Mouse (Mus musculus) MEL (cell line): Measurements from ENCODE around the gene Agpat1. TPM values are rescaled to one million over a fixed set of nuclear protein-coding genes. Genes with fewer than 3 reads are reported as not detected.

Source experiments
- DNase-seq: peaks from one replicate; pipeline ENCODE4 v3.0.0; 2011; ENCODE audit warnings: low read depth, low spot score
- H3K27ac ChIP-seq: 2 replicates; pipeline ENCODE4 v1.5.1; 2012; ENCODE audit warnings: low read depth, mild to moderate bottlenecking, control low read depth, low read length, moderate library complexity; ENCODE audit not compliant: control insufficient read depth
- H3K27me3 ChIP-seq, 2 experiments: fragments of 150-350 bp in 1 of 2; sonication (generic) in 1 of 2; 2 replicates each; pipeline ENCODE4 v1.6.1; 2012; ENCODE audit warnings: low read length in 2 of 2, mild to moderate bottlenecking in 2 of 2, improper control_type of control experiment in 1 of 2, moderate library complexity in 1 of 2; ENCODE audit not compliant: insufficient read depth in 2 of 2, control insufficient read depth in 1 of 2
- H3K36me3 ChIP-seq, 2 experiments: 2 replicates each; pipeline ENCODE4 v1.6.1; 2012 to 2014; ENCODE audit warnings: low read length in 2 of 2, improper control_type of control experiment in 1 of 2, inconsistent platforms in 1 of 2, mild to moderate bottlenecking in 1 of 2; ENCODE audit not compliant: insufficient read depth in 2 of 2, control insufficient read depth in 1 of 2
- H3K4me1 ChIP-seq, 2 experiments: fragments of 150-350 bp in 1 of 2; sonication (generic) in 1 of 2; 2 replicates each; pipeline ENCODE4 v1.6.1; 2012; ENCODE audit warnings: low read length in 2 of 2, improper control_type of control experiment in 1 of 2, mild to moderate bottlenecking in 1 of 2; ENCODE audit not compliant: insufficient read depth in 2 of 2, control insufficient read depth in 1 of 2
- H3K4me3 ChIP-seq, 2 experiments: fragments of 150-350 bp in 1 of 2; sonication (generic) in 1 of 2; 2 replicates each; pipeline ENCODE4 v1.5.1; 2012; ENCODE audit warnings: low read depth in 2 of 2, low read length in 2 of 2, mild to moderate bottlenecking in 2 of 2, moderate library complexity in 2 of 2, control low read depth in 1 of 2, improper control_type of control experiment in 1 of 2; ENCODE audit not compliant: control insufficient read depth in 1 of 2, insufficient read depth in 1 of 2
- H3K79me2 ChIP-seq: 2 replicates; pipeline ENCODE4 v1.6.1; 2012; ENCODE audit warnings: mild to moderate bottlenecking, low read length, moderate library complexity; ENCODE audit not compliant: control insufficient read depth, poor library complexity, insufficient read depth
- H3K9ac ChIP-seq: 2 replicates; pipeline ENCODE4 v1.6.1; 2012; ENCODE audit warnings: low read depth, mild to moderate bottlenecking, control low read depth, low read length, moderate library complexity; ENCODE audit not compliant: control insufficient read depth, poor library complexity, severe bottlenecking
- H3K9me3 ChIP-seq: fragments of 150-350 bp; sonication (generic); replicated peaks from 2 replicates; pipeline ENCODE4 v1.6.1; 2012; ENCODE audit warnings: mild to moderate bottlenecking, low read length, improper control_type of control experiment, moderate library complexity; ENCODE audit not compliant: insufficient read depth
- BHLHE40 ChIP-seq: IDR thresholded peaks from 2 replicates; pipeline ENCODE4 v1.6.1; 2012; ENCODE audit warnings: low read depth, mild to moderate bottlenecking, inconsistent platforms, low read length, improper control_type of control experiment, borderline replicate concordance
- CHD1 ChIP-seq: IDR thresholded peaks from 2 replicates; pipeline ENCODE4 v1.6.1; 2012; ENCODE audit warnings: low read depth, mild to moderate bottlenecking, inconsistent platforms, low read length, improper control_type of control experiment
- CHD2 ChIP-seq: IDR thresholded peaks from 2 replicates; pipeline ENCODE4 v1.6.1; 2011; ENCODE audit warnings: low read length, improper control_type of control experiment
- CTCF ChIP-seq, 3 experiments: IDR thresholded peaks in 2 of 3; conservative IDR thresholded peaks in 1 of 3; 2 replicates each; pipeline ENCODE4 v1.5.1; 2011 to 2012; ENCODE audit warnings: low read length in 3 of 3, low read depth in 2 of 3, mild to moderate bottlenecking in 2 of 3, improper control_type of control experiment in 1 of 3, inconsistent platforms in 1 of 3, mixed read lengths in 1 of 3, moderate library complexity in 1 of 3; ENCODE audit not compliant: control insufficient read depth in 1 of 3, insufficient read depth in 1 of 3, poor library complexity in 1 of 3, severe bottlenecking in 1 of 3
- ELF1 ChIP-seq: IDR thresholded peaks from 2 replicates; pipeline ENCODE4 v1.6.1; 2014; ENCODE audit warnings: low read depth, mild to moderate bottlenecking, inconsistent platforms, low read length, improper control_type of control experiment, moderate library complexity
- EP300 ChIP-seq, 2 experiments: IDR thresholded peaks; 2 replicates each; pipeline ENCODE4 v1.6.1; 2011; ENCODE audit warnings: improper control_type of control experiment in 2 of 2, low read length in 2 of 2, low read depth in 1 of 2, mild to moderate bottlenecking in 1 of 2
- ETS1 ChIP-seq: IDR thresholded peaks from 2 replicates; pipeline ENCODE4 v1.6.1; 2012; ENCODE audit warnings: low read depth, mild to moderate bottlenecking, inconsistent platforms, low read length, improper control_type of control experiment, moderate library complexity
- HCFC1 ChIP-seq: IDR thresholded peaks from 2 replicates; pipeline ENCODE4 v1.6.1; 2012; ENCODE audit warnings: low read depth, mild to moderate bottlenecking, inconsistent platforms, low read length, improper control_type of control experiment, moderate library complexity
- MAFK ChIP-seq: IDR thresholded peaks from 2 replicates; pipeline ENCODE4 v1.6.1; 2011; ENCODE audit warnings: low read depth, mild to moderate bottlenecking, low read length, improper control_type of control experiment, borderline replicate concordance
- MAZ ChIP-seq: IDR thresholded peaks from 2 replicates; pipeline ENCODE4 v1.6.1; 2012; ENCODE audit warnings: low read depth, mild to moderate bottlenecking, inconsistent platforms, low read length, improper control_type of control experiment
- MEF2A ChIP-seq: IDR thresholded peaks from 2 replicates; pipeline ENCODE4 v1.6.1; 2014; ENCODE audit warnings: low read depth, mild to moderate bottlenecking, inconsistent platforms, low read length, improper control_type of control experiment; ENCODE audit not compliant: poor library complexity, insufficient replicate concordance, severe bottlenecking; ENCODE audit errors: extremely low read depth
- MXI1 ChIP-seq: IDR thresholded peaks from 2 replicates; pipeline ENCODE4 v1.6.1; 2011; ENCODE audit warnings: mild to moderate bottlenecking, low read depth, low read length, improper control_type of control experiment
- MYB ChIP-seq: IDR thresholded peaks from 2 replicates; pipeline ENCODE4 v1.6.1; 2011; ENCODE audit warnings: mild to moderate bottlenecking, low read depth, low read length, improper control_type of control experiment
- MYC ChIP-seq: IDR thresholded peaks from 2 replicates; pipeline ENCODE4 v1.6.1; 2011; ENCODE audit warnings: low read depth, mild to moderate bottlenecking, low read length, improper control_type of control experiment, moderate library complexity
- NELFE ChIP-seq: IDR thresholded peaks from 2 replicates; pipeline ENCODE4 v1.6.1; 2011; ENCODE audit warnings: low read depth, low read length, improper control_type of control experiment
- NRF1 ChIP-seq: IDR thresholded peaks from 2 replicates; pipeline ENCODE4 v1.6.1; 2014; ENCODE audit warnings: low read depth, mild to moderate bottlenecking, inconsistent platforms, low read length, improper control_type of control experiment, moderate library complexity; ENCODE audit not compliant: poor library complexity, insufficient read depth, severe bottlenecking
- POLR2A ChIP-seq, 2 experiments: IDR thresholded peaks; 2 replicates each; pipeline ENCODE4 v1.6.1; 2011 to 2012; ENCODE audit warnings: low read length in 2 of 2, mild to moderate bottlenecking in 2 of 2, control low read depth in 1 of 2, improper control_type of control experiment in 1 of 2, low read depth in 1 of 2, moderate library complexity in 1 of 2; ENCODE audit not compliant: control insufficient read depth in 1 of 2, insufficient read depth in 1 of 2, poor library complexity in 1 of 2
- RAD21 ChIP-seq: IDR thresholded peaks from 2 replicates; pipeline ENCODE4 v1.6.1; 2011; ENCODE audit warnings: mild to moderate bottlenecking, low read depth, low read length, improper control_type of control experiment
- RCOR1 ChIP-seq: IDR thresholded peaks from 2 replicates; pipeline ENCODE4 v1.6.1; 2012; ENCODE audit warnings: low read depth, mild to moderate bottlenecking, inconsistent platforms, low read length, improper control_type of control experiment
- SMC3 ChIP-seq: IDR thresholded peaks from 2 replicates; pipeline ENCODE4 v1.6.1; 2011; ENCODE audit warnings: low read depth, low read length, improper control_type of control experiment
- TBP ChIP-seq: IDR thresholded peaks from 2 replicates; pipeline ENCODE4 v1.8.0; 2011; ENCODE audit warnings: low read depth, low read length, improper control_type of control experiment
- TCF12 ChIP-seq: IDR thresholded peaks from 2 replicates; pipeline ENCODE4 v1.6.1; 2014; ENCODE audit warnings: low read depth, mild to moderate bottlenecking, inconsistent platforms, low read length, improper control_type of control experiment, moderate library complexity
- UBTF ChIP-seq: IDR thresholded peaks from 2 replicates; pipeline ENCODE4 v1.6.1; 2012; ENCODE audit warnings: low read depth, mild to moderate bottlenecking, inconsistent platforms, low read length, improper control_type of control experiment, moderate library complexity, borderline replicate concordance; ENCODE audit not compliant: insufficient read depth
- USF1 ChIP-seq: IDR thresholded peaks from 2 replicates; pipeline ENCODE4 v1.6.1; 2014; ENCODE audit warnings: low read depth, mild to moderate bottlenecking, inconsistent platforms, low read length, improper control_type of control experiment, moderate library complexity
- ZC3H11A ChIP-seq: IDR thresholded peaks from 2 replicates; pipeline ENCODE4 v1.6.1; 2012; ENCODE audit warnings: low read depth, mild to moderate bottlenecking, inconsistent platforms, low read length, improper control_type of control experiment
- ZKSCAN1 ChIP-seq: IDR thresholded peaks from 2 replicates; pipeline ENCODE4 v1.6.1; 2012; ENCODE audit warnings: low read depth, mild to moderate bottlenecking, inconsistent platforms, low read length, improper control_type of control experiment, moderate library complexity
- ZMIZ1 ChIP-seq: IDR thresholded peaks from 2 replicates; pipeline ENCODE4 v1.6.1; 2012; ENCODE audit warnings: low read depth, mild to moderate bottlenecking, inconsistent platforms, low read length, improper control_type of control experiment, moderate library complexity
- ZNF384 ChIP-seq: IDR thresholded peaks from 2 replicates; pipeline ENCODE4 v1.6.1; 2012; ENCODE audit warnings: low read depth, mild to moderate bottlenecking, inconsistent platforms, low read length, improper control_type of control experiment
- polyA plus RNA-seq, 2 experiments: library from polyadenylated mRNA; stranded (reverse) in 1 of 2; unstranded in 1 of 2; fragments of >175 nt in 1 of 2; fragments of >200 nt in 1 of 2; gene quantifications; 2 replicates each; pipeline versions ENCODE4 v1.2.1 to v1.2.4; 2012; ENCODE audit warnings: low replicate concordance in 2 of 2, low read depth in 1 of 2; ENCODE audit not compliant: insufficient read length in 2 of 2, insufficient read depth in 1 of 2, missing spikeins in 1 of 2
- total RNA-seq: library from RNA; depleted of rRNA; stranded (reverse); fragments of 300-350 nt; gene quantifications from 2 replicates; pipeline ENCODE4 v1.2.3, GENCODE M21; 2012

Gene Agpat1
- total and polyA plus RNA-seq, 3 experiments = 85.2 to 153 TPM; not detected in 1

- peak overlapping the region; percentile 32 for H3K9ac ChIP-seq
- no peaks in the 10 kb centered on the region for H3K79me2 ChIP-seq
- TF ChIP-seq EP300 (IDR thresholded peaks at IDR 0.05; ENCODE audit: low read depth in 1 of 2, low read length in 2 of 2) = peak in 1 of 2 experiments; percentile 25; a peak in 1 of 4 replicates
- TF ChIP-seq POLR2A (IDR thresholded peaks at IDR 0.05; ENCODE audit: control insufficient read depth in 1 of 2, insufficient read depth in 1 of 2, low read depth in 1 of 2, low read length in 2 of 2, poor library complexity in 1 of 2) = peak in 1 of 2 experiments; percentile 39; a peak in 1 of 4 replicates
- TF ChIP-seq USF1 = no peak
- no peak for TF ChIP-seq UBTF
- no peak for TF ChIP-seq SMC3
- TF ChIP-seq CTCF (IDR thresholded peaks at IDR 0.05 in 2 of 3, conservative IDR thresholded peaks at IDR 0.05 in 1 of 3; ENCODE audit: control insufficient read depth in 1 of 3, insufficient read depth in 1 of 3, low read depth in 2 of 3, low read length in 3 of 3, poor library complexity in 1 of 3, severe bottlenecking in 1 of 3) = peak; percentile 3 to 12 (median 11); a peak in 1 of 6 replicates
- TF ChIP-seq, all 39 proteins: peak for 3
Measured at GRCm38 (mm10) chr17:34560438-34560837, 43.6 kb upstream of the Agpat1 start.

GRCm38 (mm10) chr17:34561200-34561599 is 42.9 kb upstream of the Agpat1 start:
- DNase-seq = peak; percentile 89
- peak overlapping the region; percentile 43 for H3K9ac ChIP-seq
- peaks cover 7 to 18% of the 10 kb centered on the region in 2 experiments for H3K4me1 ChIP-seq
- no peaks in the 10 kb centered on the region for H3K79me2 ChIP-seq
- H3K27ac ChIP-seq = peak overlapping the region; percentile 67
- peaks cover 0 to 4% of the 10 kb centered on the region in 2 experiments; a peak in 2 of 4 replicates for H3K27me3 ChIP-seq
- peak overlapping the region; percentile 34 to 36 for H3K4me3 ChIP-seq
- peaks cover 0 to 10% of the 10 kb centered on the region in 2 experiments; a peak in 2 of 4 replicates for H3K36me3 ChIP-seq
- H3K9me3 ChIP-seq = no peaks in the 10 kb centered on the region
- TF ChIP-seq TBP = peak; percentile 41; the same call in 1 of the 2 replicates
- TF ChIP-seq NRF1 = peak; percentile 62
- TF ChIP-seq ZMIZ1 = no peak
- peak; percentile 37; the same call in 1 of the 2 replicates for TF ChIP-seq CHD2
- no peak for TF ChIP-seq CTCF (IDR thresholded peaks at IDR 0.05 in 2 of 3, conservative IDR thresholded peaks at IDR 0.05 in 1 of 3; ENCODE audit: control insufficient read depth in 1 of 3, insufficient read depth in 1 of 3, low read depth in 2 of 3, low read length in 3 of 3, poor library complexity in 1 of 3, severe bottlenecking in 1 of 3)
- 0 out of 2 replicates have a peak, but pooled peaks have one; percentile 22 for TF ChIP-seq NELFE
- no peak for TF ChIP-seq ZKSCAN1
- peak; percentile 58 for TF ChIP-seq TCF12
- TF ChIP-seq BHLHE40 = 0 out of 2 replicates have a peak, but pooled peaks have one; percentile 45
- no peak; the same call in 1 of the 2 replicates for TF ChIP-seq MXI1
- TF ChIP-seq ETS1 = 0 out of 2 replicates have a peak, but pooled peaks have one; percentile 6
- TF ChIP-seq SMC3 = no peak
- no peak; the same call in 1 of the 2 replicates for TF ChIP-seq RCOR1
- TF ChIP-seq MEF2A = no peak
- peak; percentile 49; the same call in 1 of the 2 replicates for TF ChIP-seq HCFC1
- 0 out of 2 replicates have a peak, but pooled peaks have one; percentile 44 for TF ChIP-seq MAZ
- peak in 1 of 2 experiments; percentile 41; a peak in 3 of 4 replicates for TF ChIP-seq EP300 (IDR thresholded peaks at IDR 0.05; ENCODE audit: low read depth in 1 of 2, low read length in 2 of 2)
- TF ChIP-seq ZC3H11A = no peak
- TF ChIP-seq CHD1 = no peak
- TF ChIP-seq MYC = no peak
- TF ChIP-seq MAFK = no peak
- no peak for TF ChIP-seq MYB
- no peak for TF ChIP-seq RAD21
- peak; percentile 60 for TF ChIP-seq ELF1
- no peak for TF ChIP-seq ZNF384
- TF ChIP-seq POLR2A (IDR thresholded peaks at IDR 0.05; ENCODE audit: control insufficient read depth in 1 of 2, insufficient read depth in 1 of 2, low read depth in 1 of 2, low read length in 2 of 2, poor library complexity in 1 of 2) = peak; percentile 14 to 43; a peak in 1 of 4 replicates

More at GRCm38 (mm10) chr17:34560438-34560837, 43.6 kb upstream of the Agpat1 start:
- Histone ChIP-seq H3K4me1 (peaks cover 7 to 18% of the 10 kb centered on the region in 2 experiments), H3K9me3 (no peaks in the 10 kb centered on the region), H3K27me3 (no peaks in the 10 kb centered on the region), H3K4me3 (peak overlapping the region; percentile 10 to 31), H3K27ac (peak overlapping the region; percentile 77), H3K36me3 (peaks cover 0 to 10% of the 10 kb centered on the region in 2 experiments; a peak in 2 of 4 replicates)
- peak; percentile 76 for DNase-seq
